Mouse (Mus musculus): Measurements from ENCODE around the gene Ceacam9. TPM values are rescaled to one million over a fixed set of nuclear protein-coding genes. Genes with fewer than 3 reads are reported as not detected.

Gene Ceacam9
- polyA plus RNA-seq, 1 experiment from 2014 or later = not detected

- no peak overlapping the region for H3K4me3 ChIP-seq (ENCODE audit: low read depth, low read length)
- DNase-seq (ENCODE audit: low spot score) = no peak
- peaks cover 8% of the 10 kb centered on the region for H3K4me1 ChIP-seq (ENCODE audit: control insufficient read depth, insufficient read depth, low read length)
- H3K9ac ChIP-seq (ENCODE audit: low read length) = no peak overlapping the region
- 94% methylated on average over 5 of the region's 6 CpGs for WGBS
- no peak overlapping the region for H3K4me2 ChIP-seq (ENCODE audit: low read depth, severe bottlenecking)
- ATAC-seq (ENCODE audit: insufficient number of reproducible peaks, low FRiP score, low TSS enrichment, low read depth) = no peak
- H3K36me3 ChIP-seq (ENCODE audit: control insufficient read depth, insufficient read depth, low read length) = no peaks in the 10 kb centered on the region
- H3K9me3 ChIP-seq (ENCODE audit: control insufficient read depth, low read length) = no peaks in the 10 kb centered on the region
- no peaks in the 10 kb centered on the region for H3K27me3 ChIP-seq (ENCODE audit: control insufficient read depth, insufficient read depth, low read length)
- no peak overlapping the region for H3K27ac ChIP-seq (replicated peaks; ENCODE audit: low read depth, low read length)
Measured at GRCm38 (mm10) chr7:16730791-16731190, 9.1 kb downstream of the Ceacam9 start.

- peaks cover 8% of the 10 kb centered on the region for H3K4me1 ChIP-seq (ENCODE audit: control insufficient read depth, insufficient read depth, low read length)
- ATAC-seq (ENCODE audit: insufficient number of reproducible peaks, low FRiP score, low TSS enrichment, low read depth) = no peak
- H3K9me3 ChIP-seq (ENCODE audit: control insufficient read depth, low read length) = no peaks in the 10 kb centered on the region
- no peaks in the 10 kb centered on the region for H3K36me3 ChIP-seq (ENCODE audit: control insufficient read depth, insufficient read depth, low read length)
- no peak overlapping the region for H3K9ac ChIP-seq (ENCODE audit: low read length)
- 54% methylated on average over 7 of the region's 7 CpGs for WGBS
- H3K27me3 ChIP-seq (ENCODE audit: control insufficient read depth, insufficient read depth, low read length) = no peaks in the 10 kb centered on the region
- H3K4me2 ChIP-seq (ENCODE audit: low read depth, severe bottlenecking) = no peak overlapping the region
- DNase-seq (ENCODE audit: low spot score) = no peak
- H3K27ac ChIP-seq (replicated peaks; ENCODE audit: low read depth, low read length) = no peak overlapping the region
- H3K4me3 ChIP-seq (ENCODE audit: low read depth, low read length) = no peak overlapping the region
Measured at GRCm38 (mm10) chr7:16731893-16732422, 10.2 kb downstream of the Ceacam9 start.

GRCm38 (mm10) chr7:16737606-16738072 lies 15.9 kb downstream of the Ceacam9 start:
- Histone ChIP-seq H3K4me2 (ENCODE audit: low read depth, severe bottlenecking) (peak overlapping the region; percentile 38), H3K36me3 (ENCODE audit: control insufficient read depth, insufficient read depth, low read length) (no peaks in the 10 kb centered on the region), H3K4me1 (ENCODE audit: control insufficient read depth, insufficient read depth, low read length) (peaks cover 9% of the 10 kb centered on the region; the same call in 1 of the 2 replicates), H3K9me3 (ENCODE audit: control insufficient read depth, low read length) (no peaks in the 10 kb centered on the region), H3K27ac (replicated peaks; ENCODE audit: low read depth, low read length) (no peak overlapping the region), H3K9ac (ENCODE audit: low read length) (peak overlapping the region; percentile 5; the same call in 1 of the 2 replicates), H3K27me3 (ENCODE audit: control insufficient read depth, insufficient read depth, low read length) (no peaks in the 10 kb centered on the region), H3K4me3 (ENCODE audit: low read depth, low read length) (peak overlapping the region; percentile 66)
- DNase-seq (ENCODE audit: low spot score) (no peak), ATAC-seq (ENCODE audit: insufficient number of reproducible peaks, low FRiP score, low TSS enrichment, low read depth) (peak; percentile 31; the same call in 1 of the 2 replicates)
- WGBS = 46% methylated on average over 10 of the region's 10 CpGs

GRCm38 (mm10) chr7:16738073-16738696 lies 16.5 kb downstream of the Ceacam9 start, which contains the start of gene Ap2s1:
Gene Ap2s1, plus strand, starts transcription at chr7:16738410.
- Histone ChIP-seq H3K4me2 (ENCODE audit: low read depth, severe bottlenecking) (peak within 1 kb of the TSS; percentile 92), H3K4me3 (ENCODE audit: low read depth, low read length) (peak within 1 kb of the TSS; percentile 66), H3K9me3 (ENCODE audit: control insufficient read depth, low read length) (no peaks in the 10 kb centered on the region), H3K27ac (replicated peaks; ENCODE audit: low read depth, low read length) (0 out of 2 replicates have a peak within 1 kb of the TSS, but pooled peaks have one; percentile 0), H3K36me3 (ENCODE audit: control insufficient read depth, insufficient read depth, low read length) (no peaks in the 10 kb centered on the region), H3K27me3 (ENCODE audit: control insufficient read depth, insufficient read depth, low read length) (no peaks in the 10 kb centered on the region), H3K9ac (ENCODE audit: low read length) (peak within 1 kb of the TSS; percentile 64), H3K4me1 (ENCODE audit: control insufficient read depth, insufficient read depth, low read length) (peaks cover 9% of the 10 kb centered on the region; the same call in 1 of the 2 replicates)
- ATAC-seq (ENCODE audit: insufficient number of reproducible peaks, low FRiP score, low TSS enrichment, low read depth) (peak; percentile 93), DNase-seq (ENCODE audit: low spot score) (peak; percentile 97)
- WGBS = under 1% methylated on average over 34 of the region's 34 CpGs

- DNase-seq (ENCODE audit: low spot score) (no peak), ATAC-seq (ENCODE audit: insufficient number of reproducible peaks, low FRiP score, low TSS enrichment, low read depth) (no peak)
- H3K36me3 ChIP-seq (ENCODE audit: control insufficient read depth, insufficient read depth, low read length) = 0 out of 2 replicates have a peak, but pooled peaks cover 2% of the 10 kb centered on the region
- H3K4me3 ChIP-seq (ENCODE audit: low read depth, low read length) = peak overlapping the region; percentile 66
- WGBS = 55% methylated on average over 10 of the region's 10 CpGs
- peak overlapping the region; percentile 92 for H3K4me2 ChIP-seq (ENCODE audit: low read depth, severe bottlenecking)
- peak overlapping the region; percentile 64 for H3K9ac ChIP-seq (ENCODE audit: low read length)
- no peaks in the 10 kb centered on the region for H3K9me3 ChIP-seq (ENCODE audit: control insufficient read depth, low read length)
- H3K27me3 ChIP-seq (ENCODE audit: control insufficient read depth, insufficient read depth, low read length) = no peaks in the 10 kb centered on the region
- peaks cover 9% of the 10 kb centered on the region; the same call in 1 of the 2 replicates for H3K4me1 ChIP-seq (ENCODE audit: control insufficient read depth, insufficient read depth, low read length)
- H3K27ac ChIP-seq (replicated peaks; ENCODE audit: low read depth, low read length) = 0 out of 2 replicates have a peak overlapping the region, but pooled peaks have one; percentile 0
Measured at GRCm38 (mm10) chr7:16739056-16739604, 17.4 kb downstream of the Ceacam9 start.

- no peak overlapping the region for H3K9ac ChIP-seq (ENCODE audit: low read length)
- H3K9me3 ChIP-seq (ENCODE audit: control insufficient read depth, low read length) = no peaks in the 10 kb centered on the region
- no peak for ATAC-seq (ENCODE audit: insufficient number of reproducible peaks, low FRiP score, low TSS enrichment, low read depth)
- WGBS = 84% methylated on average over 4 of the region's 4 CpGs
- H3K4me1 ChIP-seq (ENCODE audit: control insufficient read depth, insufficient read depth, low read length) = no peaks in the 10 kb centered on the region
- no peak for DNase-seq (ENCODE audit: low spot score)
- H3K27ac ChIP-seq (replicated peaks; ENCODE audit: low read depth, low read length) = no peak overlapping the region
- H3K4me2 ChIP-seq (ENCODE audit: low read depth, severe bottlenecking) = no peak overlapping the region
- no peak overlapping the region for H3K4me3 ChIP-seq (ENCODE audit: low read depth, low read length)
- H3K27me3 ChIP-seq (ENCODE audit: control insufficient read depth, insufficient read depth, low read length) = no peaks in the 10 kb centered on the region
- peaks cover 21% of the 10 kb centered on the region for H3K36me3 ChIP-seq (ENCODE audit: control insufficient read depth, insufficient read depth, low read length)
Measured at GRCm38 (mm10) chr7:16745373-16745772, 23.6 kb downstream of the Ceacam9 start.

GRCm38 (mm10) chr7:16746093-16746492 lies 24.4 kb downstream of the Ceacam9 start:
- Histone ChIP-seq H3K9me3 (ENCODE audit: control insufficient read depth, low read length) (no peaks in the 10 kb centered on the region), H3K27me3 (ENCODE audit: control insufficient read depth, insufficient read depth, low read length) (no peaks in the 10 kb centered on the region), H3K36me3 (ENCODE audit: control insufficient read depth, insufficient read depth, low read length) (peaks cover 21% of the 10 kb centered on the region), H3K9ac (ENCODE audit: low read length) (no peak overlapping the region), H3K27ac (replicated peaks; ENCODE audit: low read depth, low read length) (no peak overlapping the region), H3K4me3 (ENCODE audit: low read depth, low read length) (no peak overlapping the region), H3K4me1 (ENCODE audit: control insufficient read depth, insufficient read depth, low read length) (no peaks in the 10 kb centered on the region), H3K4me2 (ENCODE audit: low read depth, severe bottlenecking) (no peak overlapping the region)
- peak; percentile 49; the same call in 1 of the 2 replicates for ATAC-seq (ENCODE audit: insufficient number of reproducible peaks, low FRiP score, low TSS enrichment, low read depth)
- peak; percentile 74 for DNase-seq (ENCODE audit: low spot score)
- WGBS = 52% methylated on average over 3 of the region's 3 CpGs

GRCm38 (mm10) chr7:16747656-16748055 lies 25.9 kb downstream of the Ceacam9 start:
- no peak overlapping the region for H3K4me3 ChIP-seq (ENCODE audit: low read depth, low read length)
- H3K27ac ChIP-seq (replicated peaks; ENCODE audit: low read depth, low read length) = no peak overlapping the region
- 94% methylated on average over 6 of the region's 6 CpGs for WGBS
- no peak overlapping the region for H3K9ac ChIP-seq (ENCODE audit: low read length)
- no peaks in the 10 kb centered on the region for H3K9me3 ChIP-seq (ENCODE audit: control insufficient read depth, low read length)
- H3K27me3 ChIP-seq (ENCODE audit: control insufficient read depth, insufficient read depth, low read length) = no peaks in the 10 kb centered on the region
- no peak for DNase-seq (ENCODE audit: low spot score)
- no peak for ATAC-seq (ENCODE audit: insufficient number of reproducible peaks, low FRiP score, low TSS enrichment, low read depth)
- no peak overlapping the region for H3K4me2 ChIP-seq (ENCODE audit: low read depth, severe bottlenecking)
- peaks cover 21% of the 10 kb centered on the region for H3K36me3 ChIP-seq (ENCODE audit: control insufficient read depth, insufficient read depth, low read length)
- no peaks in the 10 kb centered on the region for H3K4me1 ChIP-seq (ENCODE audit: control insufficient read depth, insufficient read depth, low read length)

Measured in limb, embryonic 11.5 days (tissue).